8 mouse cellular contexts compared by ENCODE assay signal in genomic region chr17:24506332-24507070, GRCm38 (mm10). TPM values are rescaled to one million over a fixed set of nuclear protein-coding genes. Genes with fewer than 3 reads are reported as not detected.
A peak's percentile ranks its signal among the peaks of the same experiment; 100 is the strongest.
DNase-seq lines count a peak whose midpoint lies in the region; ATAC-seq lines count a peak whose summit lies in the region.

No protein-coding gene starts in this region.

- H3K4me1 ChIP-seq in forebrain, embryonic 12.5 days = peaks cover 4% of the 10 kb centered on the region; the same call in 1 of the 2 replicates
- no peaks in the 10 kb centered on the region for H3K4me1 ChIP-seq in forebrain, embryonic 16.5 days (replicated peaks; ENCODE audit: control insufficient read depth, insufficient read depth, low read length)
- peaks cover 10% of the 10 kb centered on the region for H3K4me1 ChIP-seq in embryonic facial prominence, embryonic 13.5 days
- H3K4me1 ChIP-seq in intestine, embryonic 14.5 days (replicated peaks; ENCODE audit: control insufficient read depth, insufficient read depth, low read length) = no peaks in the 10 kb centered on the region
- H3K4me1 ChIP-seq in midbrain, embryonic 15.5 days = peaks cover 7% of the 10 kb centered on the region; the same call in 1 of the 2 replicates

- H3K4me2 ChIP-seq in forebrain, embryonic 12.5 days = peak overlapping the region; percentile 3; the same call in 1 of the 2 replicates
- H3K4me2 ChIP-seq in forebrain, embryonic 16.5 days (ENCODE audit: low read length) = no peak overlapping the region
- peak overlapping the region; percentile 50 for H3K4me2 ChIP-seq in embryonic facial prominence, embryonic 13.5 days
- peak overlapping the region; percentile 31 for H3K4me2 ChIP-seq in intestine, embryonic 14.5 days (ENCODE audit: low read length)
- no peak overlapping the region for H3K4me2 ChIP-seq in midbrain, embryonic 15.5 days

- peak; percentile 21; the same call in 1 of the 2 replicates for ATAC-seq in forebrain, embryonic 12.5 days (ENCODE audit: low FRiP score)
- ATAC-seq in forebrain, embryonic 16.5 days = no peak; the same call in 1 of the 2 replicates
- ATAC-seq in embryonic facial prominence, embryonic 13.5 days (ENCODE audit: insufficient number of reproducible peaks, insufficient read depth, low FRiP score, low TSS enrichment, low read depth) = no peak
- 0 out of 2 replicates have a peak, but pooled peaks have one; percentile 18 for ATAC-seq in intestine, embryonic 14.5 days (replicated peaks; ENCODE audit: low FRiP score, low TSS enrichment, low read depth)
- no peak for ATAC-seq in midbrain, embryonic 15.5 days (replicated peaks)

- 0 out of 2 replicates have a peak overlapping the region, but pooled peaks have one; percentile 38 for H3K27ac ChIP-seq in forebrain, embryonic 12.5 days
- no peak overlapping the region for H3K27ac ChIP-seq in forebrain, embryonic 16.5 days (ENCODE audit: low read length)
- H3K27ac ChIP-seq in embryonic facial prominence, embryonic 13.5 days = no peak overlapping the region
- no peak overlapping the region for H3K27ac ChIP-seq in intestine, embryonic 14.5 days (ENCODE audit: low read depth)
- peak overlapping the region; percentile 45 for H3K27ac ChIP-seq in midbrain, embryonic 15.5 days

- H3K9me3 ChIP-seq in forebrain, embryonic 12.5 days = no peaks in the 10 kb centered on the region
- no peaks in the 10 kb centered on the region for H3K9me3 ChIP-seq in forebrain, embryonic 16.5 days (ENCODE audit: control insufficient read depth, low read length)
- no peaks in the 10 kb centered on the region for H3K9me3 ChIP-seq in embryonic facial prominence, embryonic 13.5 days
- no peaks in the 10 kb centered on the region for H3K9me3 ChIP-seq in intestine, embryonic 14.5 days (ENCODE audit: control insufficient read depth, low read length)
- no peaks in the 10 kb centered on the region for H3K9me3 ChIP-seq in midbrain, embryonic 15.5 days

- H3K4me3 ChIP-seq in forebrain, embryonic 12.5 days (replicated peaks) = no peak overlapping the region
- H3K4me3 ChIP-seq in forebrain, embryonic 16.5 days (replicated peaks; ENCODE audit: low read length) = no peak overlapping the region
- H3K4me3 ChIP-seq in embryonic facial prominence, embryonic 13.5 days = peak overlapping the region; percentile 11; the same call in 1 of the 2 replicates
- no peak overlapping the region for H3K4me3 ChIP-seq in intestine, embryonic 14.5 days (ENCODE audit: low read depth, low read length)
- no peak overlapping the region for H3K4me3 ChIP-seq in midbrain, embryonic 15.5 days

- 38% methylated on average over 33 of the region's 36 CpGs for WGBS in forebrain, embryonic 12.5 days
- 33% methylated on average over 36 of the region's 36 CpGs for WGBS in forebrain, embryonic 16.5 days
- WGBS in embryonic facial prominence, embryonic 13.5 days = 29% methylated on average over 36 of the region's 36 CpGs
- 31% methylated on average over 34 of the region's 36 CpGs for WGBS in intestine, embryonic 14.5 days
- WGBS in midbrain, embryonic 15.5 days = 23% methylated on average over 36 of the region's 36 CpGs

- no peak overlapping the region for H3K9ac ChIP-seq in forebrain, embryonic 12.5 days
- no peak overlapping the region for H3K9ac ChIP-seq in forebrain, embryonic 16.5 days (replicated peaks; ENCODE audit: low read depth, low read length)
- peak overlapping the region; percentile 44; the same call in 1 of the 2 replicates for H3K9ac ChIP-seq in embryonic facial prominence, embryonic 13.5 days
- H3K9ac ChIP-seq in intestine, embryonic 14.5 days (ENCODE audit: low read length) = no peak overlapping the region
- peak overlapping the region; percentile 18; the same call in 1 of the 2 replicates for H3K9ac ChIP-seq in midbrain, embryonic 15.5 days

- DNase-seq in ES-CJ7 (ENCODE audit: low read depth, low spot score) = peak; percentile 43
- no peak for DNase-seq in intestine, embryonic 14.5 days (ENCODE audit: low spot score)
- DNase-seq in c-Kit-positive CD71-positive TER-119-positive erythroid progenitor cells, embryonic 14.5 days (ENCODE audit: low spot score) = no peak
- no peak for DNase-seq in kidney, adult 11 months

- peaks cover 84% of the 10 kb centered on the region for H3K36me3 ChIP-seq in forebrain, embryonic 12.5 days (replicated peaks)
- peaks cover 43% of the 10 kb centered on the region for H3K36me3 ChIP-seq in forebrain, embryonic 16.5 days (ENCODE audit: control insufficient read depth, insufficient read depth)
- H3K36me3 ChIP-seq in embryonic facial prominence, embryonic 13.5 days = peaks cover 69% of the 10 kb centered on the region
- H3K36me3 ChIP-seq in intestine, embryonic 14.5 days (ENCODE audit: control insufficient read depth, insufficient read depth, low read length) = peaks cover 39% of the 10 kb centered on the region
- peaks cover 73% of the 10 kb centered on the region for H3K36me3 ChIP-seq in midbrain, embryonic 15.5 days (replicated peaks)

- 0 out of 2 replicates have a peak, but pooled peaks cover 3% of the 10 kb centered on the region for H3K27me3 ChIP-seq in forebrain, embryonic 12.5 days
- H3K27me3 ChIP-seq in forebrain, embryonic 16.5 days (replicated peaks; ENCODE audit: control insufficient read depth, insufficient read depth, low read length) = no peaks in the 10 kb centered on the region
- H3K27me3 ChIP-seq in embryonic facial prominence, embryonic 13.5 days = peaks cover 4% of the 10 kb centered on the region; the same call in 1 of the 2 replicates
- no peaks in the 10 kb centered on the region for H3K27me3 ChIP-seq in intestine, embryonic 14.5 days (replicated peaks; ENCODE audit: control insufficient read depth, insufficient read depth, low read length)
- H3K27me3 ChIP-seq in midbrain, embryonic 15.5 days (replicated peaks) = no peaks in the 10 kb centered on the region

RNA-seq across cellular contexts. Expression of gene Caskin1, which starts 18.1 kb away (rescaled TPM):
- polyA plus RNA-seq in forebrain, embryonic 12.5 days (2016; fragmentation: Nextera tagmentation; extraction: Ambion mirVana) = 14.8 and 16.6 TPM in 2 replicates
- polyA plus RNA-seq in forebrain, embryonic 16.5 days (2015; fragmentation: Nextera tagmentation; extraction: Ambion mirVana) = 18.8 and 30.4 TPM in 2 replicates
- polyA plus RNA-seq in embryonic facial prominence, embryonic 13.5 days (2015; fragmentation: Nextera tagmentation; extraction: Ambion mirVana) = 3.5 and 5.4 TPM in 2 replicates
- 2.1 and 2.8 TPM in 2 replicates for polyA plus RNA-seq in intestine, embryonic 14.5 days (2014; fragmentation: Nextera tagmentation; extraction: Ambion mirVana)
- polyA plus RNA-seq in midbrain, embryonic 15.5 days (2015; fragmentation: Nextera tagmentation; extraction: Ambion mirVana) = 50.3 and 52.9 TPM in 2 replicates

RNA-seq across cellular contexts. Expression of gene Traf7, which starts 21.2 kb away (rescaled TPM):
- 100 and 103 TPM in 2 replicates for polyA plus RNA-seq in forebrain, embryonic 12.5 days (2016; fragmentation: Nextera tagmentation; extraction: Ambion mirVana)
- polyA plus RNA-seq in forebrain, embryonic 16.5 days (2015; fragmentation: Nextera tagmentation; extraction: Ambion mirVana) = 108 and 121 TPM in 2 replicates
- polyA plus RNA-seq in embryonic facial prominence, embryonic 13.5 days (2015; fragmentation: Nextera tagmentation; extraction: Ambion mirVana) = 96.1 and 97.1 TPM in 2 replicates
- 97.3 and 104 TPM in 2 replicates for polyA plus RNA-seq in intestine, embryonic 14.5 days (2014; fragmentation: Nextera tagmentation; extraction: Ambion mirVana)
- polyA plus RNA-seq in midbrain, embryonic 15.5 days (2015; fragmentation: Nextera tagmentation; extraction: Ambion mirVana) = 108 and 112 TPM in 2 replicates

RNA-seq across cellular contexts. Expression of gene Rab26, which starts 27.5 kb away (rescaled TPM):
- polyA plus RNA-seq in forebrain, embryonic 12.5 days (2016; fragmentation: Nextera tagmentation; extraction: Ambion mirVana) = 1.7 and 1.9 TPM in 2 replicates
- polyA plus RNA-seq in forebrain, embryonic 16.5 days (2015; fragmentation: Nextera tagmentation; extraction: Ambion mirVana) = 6.8 and 10.9 TPM in 2 replicates
- polyA plus RNA-seq in embryonic facial prominence, embryonic 13.5 days (2015; fragmentation: Nextera tagmentation; extraction: Ambion mirVana) = 2.8 and 3.3 TPM in 2 replicates
- polyA plus RNA-seq in intestine, embryonic 14.5 days (2014; fragmentation: Nextera tagmentation; extraction: Ambion mirVana) = 2.6 and 5.7 TPM in 2 replicates
- polyA plus RNA-seq in midbrain, embryonic 15.5 days (2015; fragmentation: Nextera tagmentation; extraction: Ambion mirVana) = 8.4 and 8.8 TPM in 2 replicates

RNA-seq across cellular contexts. Expression of gene Mlst8, which starts 27.6 kb away (rescaled TPM):
- polyA plus RNA-seq in forebrain, embryonic 12.5 days (2016; fragmentation: Nextera tagmentation; extraction: Ambion mirVana) = 34.4 and 37.9 TPM in 2 replicates
- polyA plus RNA-seq in forebrain, embryonic 16.5 days (2015; fragmentation: Nextera tagmentation; extraction: Ambion mirVana) = 38.9 and 42.4 TPM in 2 replicates
- 32.5 and 33.2 TPM in 2 replicates for polyA plus RNA-seq in embryonic facial prominence, embryonic 13.5 days (2015; fragmentation: Nextera tagmentation; extraction: Ambion mirVana)
- 32.3 and 32.7 TPM in 2 replicates for polyA plus RNA-seq in intestine, embryonic 14.5 days (2014; fragmentation: Nextera tagmentation; extraction: Ambion mirVana)
- polyA plus RNA-seq in midbrain, embryonic 15.5 days (2015; fragmentation: Nextera tagmentation; extraction: Ambion mirVana) = 40.6 and 43.7 TPM in 2 replicates

RNA-seq across cellular contexts. Expression of gene Bricd5, which starts 32.8 kb away (rescaled TPM):
- polyA plus RNA-seq in forebrain, embryonic 12.5 days (2016; fragmentation: Nextera tagmentation; extraction: Ambion mirVana) = not detected in 2 replicates
- polyA plus RNA-seq in forebrain, embryonic 16.5 days (2015; fragmentation: Nextera tagmentation; extraction: Ambion mirVana) = 0.39 and 0.92 TPM in 2 replicates
- polyA plus RNA-seq in embryonic facial prominence, embryonic 13.5 days (2015; fragmentation: Nextera tagmentation; extraction: Ambion mirVana) = not detected in 2 replicates
- 0.50 and 0.53 TPM in 2 replicates for polyA plus RNA-seq in intestine, embryonic 14.5 days (2014; fragmentation: Nextera tagmentation; extraction: Ambion mirVana)
- 0.23 and 0.28 TPM in 2 replicates for polyA plus RNA-seq in midbrain, embryonic 15.5 days (2015; fragmentation: Nextera tagmentation; extraction: Ambion mirVana)

Comparison
In these comparisons a context has a peak if more than half of its experiments do, and no peak if none do; other contexts are left out.
1. ATAC-seq: peak in forebrain, embryonic 12.5 days (single experiment) and intestine, embryonic 14.5 days (single experiment); none in forebrain, embryonic 16.5 days (single experiment), embryonic facial prominence, embryonic 13.5 days (single experiment) and midbrain, embryonic 15.5 days (single experiment).
2. H3K27ac ChIP-seq: peak in forebrain, embryonic 12.5 days (single experiment) and midbrain, embryonic 15.5 days (single experiment); none in forebrain, embryonic 16.5 days (single experiment), embryonic facial prominence, embryonic 13.5 days (single experiment) and intestine, embryonic 14.5 days (single experiment).
3. H3K4me2 ChIP-seq: peak in forebrain, embryonic 12.5 days (single experiment), embryonic facial prominence, embryonic 13.5 days (single experiment) and intestine, embryonic 14.5 days (single experiment); none in forebrain, embryonic 16.5 days (single experiment) and midbrain, embryonic 15.5 days (single experiment).
4. H3K9ac ChIP-seq: peak in embryonic facial prominence, embryonic 13.5 days (single experiment) and midbrain, embryonic 15.5 days (single experiment); none in forebrain, embryonic 12.5 days (single experiment), forebrain, embryonic 16.5 days (single experiment) and intestine, embryonic 14.5 days (single experiment).